Mouse (Mus musculus) left cerebral cortex, adult 8-10 months (tissue): Measurements from ENCODE around the gene Ddhd1. TPM values are rescaled to one million over a fixed set of nuclear protein-coding genes. Genes with fewer than 3 reads are reported as not detected.

Source experiments
- DNase-seq, 2 experiments: peaks; one replicate each; pipeline ENCODE4 v3.0.0; 2022; ENCODE audit warnings: low spot score in 2 of 2
- total RNA-seq, 4 experiments: library from RNA; stranded (reverse); gene quantifications; 2 replicates each; pipeline ENCODE4 v1.2.4; 2022

Gene Ddhd1
- total RNA-seq: 10 to 100 TPM; 80.5 to 87.9 (median 81.8) TPM

DNA sequence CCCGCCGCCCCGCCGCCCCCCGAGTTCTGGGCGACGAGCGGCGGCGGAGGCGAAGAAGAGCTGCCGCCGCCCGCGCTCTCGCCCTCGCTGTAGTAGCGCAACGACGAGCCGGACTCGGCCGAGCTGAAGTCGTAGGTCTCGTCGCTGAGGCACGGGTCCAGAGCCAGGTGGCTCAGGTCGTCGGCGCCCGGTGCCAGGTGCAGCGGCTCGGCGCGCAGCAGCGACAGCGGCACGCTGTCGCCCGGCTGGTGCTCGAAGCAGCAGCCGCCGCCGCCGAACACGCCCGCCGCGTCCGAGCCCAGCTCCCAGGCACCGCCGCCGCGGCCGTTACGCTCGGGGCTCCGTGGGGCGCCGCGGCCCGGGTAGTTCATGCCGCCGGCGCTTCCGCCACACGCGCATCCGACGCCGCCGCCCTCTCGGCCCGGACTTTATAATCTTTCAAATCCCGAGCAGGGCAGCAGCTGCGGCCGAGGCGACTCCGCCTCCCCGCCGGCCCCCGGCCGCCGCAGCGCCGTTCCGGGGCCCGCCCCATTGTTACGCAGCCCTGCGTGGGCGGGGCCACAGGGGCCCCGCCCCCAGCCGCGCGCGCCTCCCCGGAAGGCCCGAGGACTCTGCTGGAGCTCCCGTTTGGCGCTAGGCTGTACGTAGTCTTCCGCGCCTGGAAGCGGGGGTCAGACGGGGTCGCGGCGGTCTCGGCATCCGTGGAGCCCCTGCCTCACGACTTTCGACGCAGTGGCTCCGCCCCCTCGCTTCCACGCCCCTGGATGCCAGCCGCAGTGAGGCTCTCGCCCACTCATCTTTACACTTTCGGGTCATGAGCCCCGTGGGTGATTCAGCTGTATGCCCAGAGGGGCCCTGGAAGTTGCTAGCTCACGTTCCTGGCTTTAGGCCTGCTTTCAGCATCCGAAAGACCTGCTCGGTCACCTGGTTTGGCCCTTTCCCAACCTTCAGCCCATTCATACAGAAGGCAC lies at the start of gene Ddhd1:
Gene Ddhd1, minus strand, starts transcription at position 503 of the 971 bp plus-strand sequence.
- peak; percentile 72 to 88 for DNase-seq

DNA sequence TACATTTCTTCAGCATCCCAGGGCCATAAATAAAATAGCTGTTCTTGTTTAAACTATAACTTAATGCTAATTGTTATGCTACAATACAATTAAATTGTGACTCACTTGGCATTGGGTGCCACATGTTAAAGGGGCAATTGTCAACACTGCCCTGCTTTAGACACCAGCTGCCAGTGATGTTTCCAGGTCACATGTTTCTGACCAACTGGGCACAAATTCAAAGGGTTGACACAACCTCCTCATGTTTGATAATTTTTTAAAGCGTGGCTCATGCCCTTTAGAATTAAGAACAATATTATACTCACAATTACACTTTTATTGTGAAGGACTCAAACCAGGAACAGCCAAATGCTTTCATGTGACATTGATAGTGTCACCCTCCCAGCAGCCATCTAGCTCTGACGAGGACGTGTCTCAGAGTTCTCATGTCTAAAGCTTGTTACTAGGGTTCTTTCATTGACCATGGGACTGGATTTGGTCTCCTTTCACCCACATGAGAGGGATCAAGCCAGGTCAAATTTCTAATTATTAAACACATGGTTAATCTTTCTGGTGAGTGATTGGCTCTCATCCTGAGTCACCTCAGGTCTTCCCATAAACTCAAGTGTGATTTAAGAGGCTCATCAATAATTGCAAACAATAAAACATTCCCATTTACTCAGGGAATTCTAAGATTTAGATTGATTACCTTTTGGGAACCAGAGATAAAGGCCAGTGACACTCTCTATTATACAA lies 49.4 kb upstream of the Ddhd1 start:
- DNase-seq: no peak

DNA sequence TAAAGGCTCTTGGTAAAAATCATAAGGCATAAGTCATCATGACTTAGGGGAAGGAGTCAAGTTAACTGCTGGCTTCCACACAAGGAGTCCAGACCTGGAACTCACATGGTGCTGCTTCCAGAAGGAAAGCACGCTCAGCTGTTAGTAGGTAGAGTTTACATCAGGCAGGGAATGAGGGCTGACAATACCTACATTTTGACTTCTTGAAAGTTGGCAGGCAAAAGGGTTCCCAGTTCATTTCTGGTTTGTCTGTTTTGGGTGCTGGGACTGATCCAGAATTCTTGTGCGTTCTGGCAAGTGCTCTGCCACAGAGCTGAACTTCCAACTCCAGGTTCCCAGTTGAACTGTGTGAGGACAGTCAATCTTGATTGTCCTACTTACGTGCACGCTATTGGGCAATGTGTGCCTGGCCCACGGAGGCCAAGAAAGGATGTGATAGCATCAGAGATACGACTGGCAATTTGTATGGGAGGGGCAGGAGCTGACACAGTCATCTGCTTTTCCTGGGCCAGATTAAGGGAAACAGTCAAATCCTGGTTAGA lies 42.2 kb upstream of the Ddhd1 start:
- DNase-seq: no peak

DNA sequence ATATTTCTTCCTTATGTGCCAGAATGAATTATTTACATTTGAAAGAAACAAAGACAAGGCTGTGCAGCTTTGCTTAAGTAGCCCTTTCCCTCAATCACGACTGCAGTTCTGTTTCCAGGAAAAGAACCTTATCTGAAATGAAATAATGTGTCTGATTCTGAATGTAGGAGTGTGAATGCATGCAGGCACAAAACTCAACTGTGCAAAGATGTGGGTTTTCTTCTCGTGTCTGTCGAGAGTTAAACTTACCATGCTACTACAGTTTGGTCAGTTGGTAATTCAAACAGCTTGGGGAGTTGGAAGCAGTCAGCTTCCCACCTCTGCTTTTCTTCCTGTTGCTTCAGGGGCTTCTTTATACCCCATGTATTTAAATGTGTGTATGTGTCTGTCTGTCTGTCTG lies 40.9 kb upstream of the Ddhd1 start:
- no peak for DNase-seq

DNA sequence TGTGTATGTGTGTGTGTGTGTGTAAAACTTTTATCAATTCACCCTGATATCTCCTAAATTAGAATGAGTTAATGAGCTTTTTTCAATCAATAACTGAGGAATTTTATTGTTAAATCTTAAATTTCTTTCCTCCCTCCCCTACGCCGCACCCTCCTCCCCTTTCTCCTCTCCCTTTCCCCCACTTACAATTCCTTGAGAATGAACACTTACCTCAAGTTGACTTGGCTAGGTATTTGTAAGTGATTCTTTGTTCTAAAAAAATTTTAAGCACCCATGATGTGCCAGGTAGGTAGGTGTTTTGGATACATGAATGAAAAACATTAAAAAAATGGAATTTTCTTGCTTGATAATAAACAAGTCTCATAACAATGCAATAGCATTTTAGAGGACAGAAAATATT lies 38.2 kb upstream of the Ddhd1 start:
- DNase-seq: no peak

DNA sequence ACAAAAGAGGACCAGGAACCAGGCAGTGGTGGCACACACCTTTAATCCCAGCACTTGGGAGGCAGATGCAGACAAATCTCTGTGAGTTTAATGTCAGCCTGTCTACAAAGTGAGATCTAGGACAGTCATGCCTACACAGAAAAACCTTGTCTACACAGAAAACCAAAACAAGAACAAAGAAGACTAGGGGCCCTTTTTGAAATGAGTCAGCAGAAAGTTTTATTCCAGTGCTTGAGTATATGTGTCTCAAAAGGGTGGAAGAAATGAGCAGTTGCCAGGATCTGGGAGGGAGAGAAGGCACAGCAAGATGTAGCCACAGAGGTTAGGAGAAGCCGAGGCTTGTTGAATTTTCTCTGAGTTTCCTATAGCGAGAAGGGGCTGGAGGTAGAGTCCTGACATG lies 35.9 kb upstream of the Ddhd1 start:
- DNase-seq: no peak

DNA sequence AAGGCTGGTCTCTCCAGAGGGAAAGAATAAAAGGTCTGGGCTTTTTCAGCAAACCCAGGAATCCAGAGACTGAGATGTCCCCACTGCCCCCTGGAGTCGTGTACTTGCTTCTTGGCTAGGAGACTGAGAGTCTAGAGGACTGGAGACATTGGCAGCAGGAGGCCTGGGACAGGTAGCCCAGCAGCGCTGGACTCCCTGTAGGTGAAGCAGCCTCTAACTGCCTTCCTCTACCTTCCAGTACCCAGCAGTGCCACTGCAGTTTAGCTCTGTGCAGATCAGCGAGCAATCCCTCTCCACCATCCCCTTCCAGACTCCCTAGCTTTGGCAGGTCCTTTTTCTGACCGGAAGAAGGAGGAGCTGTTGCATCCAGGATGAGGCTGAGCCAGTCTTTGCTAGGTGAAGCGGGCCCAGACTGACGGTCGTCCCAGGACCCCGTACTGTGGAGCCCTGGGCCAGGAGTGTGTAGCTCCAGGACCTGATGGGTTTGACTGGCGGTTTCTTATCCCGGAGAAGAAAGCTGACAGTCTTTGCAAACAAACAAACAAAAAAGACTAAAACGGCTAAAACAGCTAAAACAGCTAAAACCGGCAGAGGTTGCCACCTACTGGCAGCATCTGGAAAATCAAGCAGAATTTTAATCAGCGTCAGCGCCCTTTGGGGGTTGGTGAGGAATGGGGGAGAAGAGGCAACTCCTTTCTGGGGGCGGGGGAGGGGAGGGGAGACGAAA lies 32.7 kb upstream of the Ddhd1 start:
- peak; percentile 23 to 50 for DNase-seq

DNA sequence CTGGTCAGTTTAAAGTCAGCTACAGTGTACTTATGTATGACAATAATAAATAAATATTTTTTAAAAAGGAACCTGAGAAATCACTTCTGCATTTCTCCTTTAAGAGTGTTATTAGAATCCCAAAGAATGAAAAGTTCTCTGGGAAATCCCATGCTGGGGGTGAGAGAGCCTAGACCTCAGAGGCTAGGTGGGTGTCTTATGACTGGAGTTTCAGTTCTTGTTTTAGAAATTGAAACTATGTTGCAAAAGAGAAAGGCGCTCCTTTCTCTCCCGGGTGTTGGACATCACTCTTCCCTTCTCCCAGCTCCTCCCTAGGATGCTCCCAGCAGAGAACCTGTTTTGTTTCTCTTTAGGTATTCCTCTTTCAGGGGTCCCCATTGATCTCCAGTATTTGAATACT lies 27.4 kb upstream of the Ddhd1 start:
- no peak for DNase-seq

DNA sequence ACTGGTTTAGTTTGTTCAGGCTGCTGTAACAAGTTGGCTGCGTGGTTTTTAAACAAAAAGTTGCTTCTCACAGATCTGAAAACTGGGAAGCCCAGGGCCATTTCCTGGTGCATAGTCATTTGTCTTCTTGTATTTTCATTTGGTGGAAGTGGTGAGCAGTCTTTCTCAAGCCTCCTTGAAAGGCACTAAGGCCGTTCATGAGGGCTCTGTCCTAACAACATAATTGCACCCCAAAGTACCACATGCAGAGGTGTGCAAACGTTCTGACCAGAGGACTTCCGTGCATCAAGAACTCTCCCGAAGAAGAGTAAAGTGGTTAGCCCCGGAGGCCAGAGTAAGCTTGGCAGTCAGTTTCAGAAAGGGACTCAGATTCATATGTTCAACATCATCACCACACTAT lies 18.8 kb upstream of the Ddhd1 start:
- DNase-seq: no peak

DNA sequence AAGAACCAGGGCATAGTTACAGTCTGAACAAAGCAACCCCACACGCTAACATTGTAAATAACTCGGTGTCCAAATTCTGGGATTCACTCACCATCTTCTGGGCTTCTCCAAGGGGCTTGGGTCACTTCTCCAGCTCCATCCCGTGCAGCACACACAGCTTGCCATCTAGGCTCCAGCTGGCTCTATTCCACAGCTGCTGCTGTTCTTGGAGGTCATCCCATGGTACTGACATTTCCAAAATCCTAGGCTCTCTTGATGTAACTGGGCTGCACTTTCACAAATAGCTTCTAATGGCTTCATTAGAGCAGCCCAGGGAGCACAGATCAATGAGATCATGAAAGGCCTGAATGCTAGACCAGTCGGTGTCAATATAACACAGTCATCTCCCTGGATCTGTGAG lies 10.4 kb upstream of the Ddhd1 start:
- no peak for DNase-seq

DNA sequence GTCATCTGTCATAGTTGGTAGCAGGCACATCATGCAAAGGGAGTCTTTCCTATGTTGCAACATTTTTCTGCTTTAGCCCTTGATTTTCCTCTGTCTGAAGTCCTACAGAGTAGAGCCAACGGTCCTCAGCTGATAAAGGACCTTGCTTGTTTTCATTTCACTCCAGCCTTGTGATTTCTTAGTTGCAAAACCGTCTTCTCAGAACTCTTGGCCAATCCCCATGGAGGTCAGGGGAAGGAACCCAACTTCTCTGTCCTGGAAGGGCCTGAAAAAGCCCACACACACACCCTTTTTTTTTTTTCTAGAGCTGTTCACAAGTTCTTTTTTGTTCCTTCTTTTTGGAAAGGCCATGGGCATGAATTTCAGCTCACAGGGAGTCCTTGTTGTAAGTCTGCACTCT lies 9.3 kb upstream of the Ddhd1 start:
- DNase-seq: no peak

DNA sequence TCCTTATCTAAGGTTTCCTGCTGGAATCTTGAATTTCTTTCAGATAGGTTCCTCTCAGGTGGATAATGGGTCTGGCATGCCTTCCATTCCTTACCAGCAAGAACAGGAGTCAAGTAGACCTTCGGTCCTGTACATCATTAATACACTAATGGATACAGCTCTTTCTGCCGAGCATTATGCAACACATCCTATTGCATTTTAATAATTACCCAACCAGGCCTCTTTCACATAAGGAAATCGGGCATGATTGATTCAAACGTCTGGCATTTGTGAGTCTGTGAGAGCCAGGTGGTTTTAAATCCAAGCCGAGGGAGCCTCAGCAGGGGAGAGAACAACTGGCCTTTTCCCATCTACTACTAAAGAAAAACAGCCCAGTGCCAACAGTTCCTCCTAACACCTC lies 3.6 kb upstream of the Ddhd1 start:
- no peak for DNase-seq

DNA sequence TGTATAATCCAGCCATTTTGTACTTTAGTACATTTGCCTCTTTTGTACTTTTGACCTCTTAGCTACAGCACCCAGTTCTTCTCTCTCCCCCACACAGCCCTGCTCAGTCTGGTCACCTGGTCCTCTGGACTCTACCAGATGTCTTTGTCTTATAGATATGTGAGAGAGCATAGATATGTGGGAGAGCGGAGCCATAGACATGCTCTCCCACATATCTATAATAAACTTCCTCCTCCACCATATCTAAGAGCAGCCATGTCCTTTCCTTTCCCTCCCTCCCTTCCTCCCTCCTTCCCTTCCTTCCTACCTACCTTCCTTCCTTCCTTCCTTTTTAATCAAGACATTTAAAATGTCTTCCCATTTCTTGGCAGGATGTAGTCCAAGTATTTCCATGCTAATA lies 2.4 kb upstream of the Ddhd1 start:
- no peak for DNase-seq

DNA sequence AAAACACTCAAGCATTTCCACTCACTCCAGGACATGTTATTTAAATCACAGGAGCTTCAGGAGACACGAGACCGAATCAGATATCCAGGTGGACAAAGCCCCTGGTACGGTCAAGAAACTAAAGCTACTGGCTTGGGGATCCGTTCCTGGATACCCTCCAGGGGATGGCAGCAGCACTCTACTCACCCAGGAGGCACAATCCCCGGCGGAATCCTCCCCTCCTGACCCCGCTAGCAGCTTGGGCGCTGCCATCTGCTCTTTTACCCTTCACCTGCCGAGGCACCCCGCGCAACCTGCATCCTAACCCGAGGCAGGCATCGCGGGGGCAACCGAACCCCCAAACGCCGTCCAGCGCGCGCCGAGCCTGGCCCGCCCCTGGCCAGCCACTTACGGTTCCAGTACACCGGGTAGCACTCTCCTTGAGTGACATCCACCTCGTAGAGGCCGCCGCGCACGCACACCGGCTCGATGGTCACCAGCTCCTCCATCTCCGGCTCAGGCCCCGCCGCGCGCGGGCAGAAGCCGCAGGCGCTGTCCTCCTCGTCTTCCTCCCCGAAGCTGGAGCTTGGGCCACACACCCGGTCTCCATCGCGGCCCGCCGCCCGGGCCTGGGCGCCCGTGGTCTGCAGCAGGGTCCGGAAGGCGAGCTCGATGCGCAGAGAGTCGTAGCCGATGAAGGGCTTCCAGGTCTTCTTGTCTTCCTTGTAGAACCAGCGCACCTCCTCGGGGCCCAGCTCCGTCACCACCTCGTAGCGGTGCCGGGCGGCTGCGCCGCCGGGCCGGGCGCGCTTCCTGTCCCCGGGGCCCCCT lies 907 bp downstream of the Ddhd1 start:
- DNase-seq: peak in 1 of 2 experiments; percentile 55

DNA sequence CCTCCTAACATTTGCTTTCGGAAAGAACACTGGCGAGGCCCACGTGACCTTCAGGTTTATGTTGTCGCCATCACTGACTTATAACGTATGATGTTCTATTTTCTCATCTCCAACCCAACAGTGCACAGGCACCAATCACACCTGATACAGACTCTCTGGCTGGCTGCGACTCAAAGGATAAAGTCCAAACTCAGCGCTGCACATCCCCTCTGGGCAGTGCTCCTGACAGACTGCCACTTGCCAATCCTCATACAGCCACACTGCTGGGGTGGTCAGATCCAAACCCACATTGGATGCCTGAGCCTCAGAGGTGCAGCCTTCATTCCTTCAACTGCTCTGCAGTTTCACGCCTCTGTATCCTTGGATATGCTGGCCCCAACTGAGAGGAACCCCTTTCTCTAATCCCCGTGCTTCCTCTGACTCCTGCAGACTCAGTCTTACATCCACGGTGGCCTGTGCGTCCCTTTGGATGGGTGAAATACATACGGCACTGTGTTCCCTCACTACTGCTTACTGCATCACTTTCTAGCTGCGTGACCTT lies 3.0 kb downstream of the Ddhd1 start:
- DNase-seq: no peak

DNA sequence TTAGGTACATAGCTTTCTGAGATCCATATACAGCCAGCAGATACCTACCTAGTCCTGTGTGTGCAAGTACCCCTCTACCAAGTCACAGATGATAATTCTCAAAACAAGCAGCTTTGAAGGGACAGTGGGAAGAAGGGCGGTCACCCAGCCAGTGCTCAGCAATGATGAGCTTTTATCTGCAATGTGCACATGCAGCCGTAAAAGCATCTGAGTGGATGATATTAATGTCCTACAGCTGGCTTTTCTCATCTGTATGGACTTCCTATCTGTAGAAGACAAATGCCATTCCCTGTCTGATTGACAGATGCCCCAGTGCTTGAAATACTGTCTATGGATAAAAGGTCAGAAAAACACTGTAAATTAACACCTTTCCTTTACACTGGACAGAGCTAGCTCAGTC lies 4.2 kb downstream of the Ddhd1 start:
- DNase-seq: no peak

DNA sequence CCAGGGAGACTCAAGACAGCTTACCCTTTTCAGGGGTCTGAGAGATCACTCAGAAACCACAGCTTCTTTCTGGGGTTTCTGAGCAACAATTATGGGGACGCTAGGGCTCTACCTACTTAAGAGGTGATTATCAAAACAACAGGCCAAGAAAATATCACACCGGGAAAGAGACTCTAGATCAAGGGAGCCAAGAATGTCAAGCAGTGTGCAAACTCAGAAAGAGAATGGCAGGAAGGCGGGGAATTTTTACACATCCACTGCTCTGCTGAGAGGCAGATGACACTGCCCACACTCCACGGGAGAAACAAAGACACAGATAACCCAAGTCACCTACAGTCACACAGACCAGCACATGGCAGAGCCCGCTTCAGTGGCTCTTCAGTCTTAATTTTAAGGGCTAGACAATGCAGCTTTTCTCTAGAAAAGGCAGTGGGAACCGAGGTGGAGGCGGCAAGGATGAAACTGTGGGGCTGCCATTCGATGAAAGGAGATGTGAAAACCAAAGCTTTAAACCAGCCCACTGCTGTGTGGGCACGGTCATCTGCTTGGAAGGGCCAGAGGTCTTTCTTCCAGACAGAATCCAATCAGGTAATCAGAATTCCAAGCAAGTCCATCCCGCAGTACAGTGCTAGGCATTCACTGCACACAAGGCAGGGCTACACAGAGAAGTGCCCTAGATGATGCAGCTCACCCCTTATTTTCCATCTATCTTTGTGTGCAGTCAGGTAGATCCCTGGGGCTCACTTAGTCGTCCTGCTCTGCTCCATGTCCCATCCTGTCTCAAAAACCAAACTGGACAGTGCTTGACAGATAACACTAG lies 8.7 kb downstream of the Ddhd1 start:
- DNase-seq: no peak

DNA sequence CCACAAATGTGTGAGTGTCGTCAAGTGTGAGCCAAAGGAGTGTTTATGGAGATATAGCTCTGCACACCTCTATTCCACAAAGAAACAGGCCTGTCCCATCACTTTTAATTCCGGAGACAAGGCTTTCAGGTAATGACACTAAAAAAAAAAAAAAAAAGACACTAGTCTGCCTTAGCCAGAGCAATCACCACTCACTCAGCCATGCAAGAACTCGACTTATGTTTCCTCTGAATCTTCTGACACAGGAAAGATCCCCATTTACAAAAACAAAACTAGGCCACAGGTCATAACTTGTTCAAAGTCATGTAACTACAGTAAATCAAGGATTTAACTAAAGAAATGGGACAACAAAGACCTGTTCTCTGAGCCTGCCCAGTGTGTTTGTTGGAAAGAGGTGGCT lies 9.8 kb downstream of the Ddhd1 start:
- no peak for DNase-seq

DNA sequence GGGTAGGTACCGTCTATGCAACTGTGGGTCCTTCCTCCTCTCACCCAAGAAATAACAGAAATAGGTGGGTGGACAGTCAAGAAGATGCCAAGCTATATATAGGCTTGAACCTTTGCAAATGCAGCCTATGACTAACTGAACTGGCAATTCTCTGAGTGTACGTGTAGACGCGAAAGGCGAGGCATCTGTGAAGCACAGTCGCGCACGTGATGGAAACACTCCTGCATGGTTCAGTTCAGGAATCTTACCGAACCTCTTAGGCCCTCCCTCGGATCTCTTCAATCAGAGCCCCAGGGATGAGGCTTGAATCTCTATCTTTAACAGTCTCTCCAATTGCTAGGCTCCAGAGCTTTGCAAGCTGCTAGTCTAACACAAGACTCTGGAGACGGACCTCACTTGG lies 10.3 kb downstream of the Ddhd1 start:
- DNase-seq: no peak

DNA sequence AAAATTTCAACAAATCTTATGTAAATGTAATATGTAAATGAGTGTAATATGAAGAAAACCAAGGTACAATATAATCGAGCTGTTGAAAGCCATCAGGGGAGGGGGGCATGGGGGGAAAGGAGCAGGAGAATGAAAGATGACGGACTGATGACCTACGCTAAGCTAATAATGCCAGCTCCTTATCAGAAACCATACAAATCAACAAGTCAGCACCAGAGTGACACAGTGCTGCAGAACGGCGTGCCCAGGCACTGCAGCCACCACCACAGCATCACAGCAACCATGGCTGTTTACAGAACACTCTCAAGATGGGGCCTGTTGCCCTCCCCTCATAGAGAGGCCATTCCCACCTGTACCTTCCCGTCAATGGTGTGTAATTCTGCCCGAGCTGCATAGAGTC lies 10.8 kb downstream of the Ddhd1 start:
- DNase-seq: no peak
